Mouse (Mus musculus): ENCODE data around the gene Clasp2.
"Not testable (repeated sequence)": the region's sequence is repeated elsewhere in the genome, so short reads cannot be mapped to it uniquely, and the experiment has no call there.

Gene Clasp2

DNA sequence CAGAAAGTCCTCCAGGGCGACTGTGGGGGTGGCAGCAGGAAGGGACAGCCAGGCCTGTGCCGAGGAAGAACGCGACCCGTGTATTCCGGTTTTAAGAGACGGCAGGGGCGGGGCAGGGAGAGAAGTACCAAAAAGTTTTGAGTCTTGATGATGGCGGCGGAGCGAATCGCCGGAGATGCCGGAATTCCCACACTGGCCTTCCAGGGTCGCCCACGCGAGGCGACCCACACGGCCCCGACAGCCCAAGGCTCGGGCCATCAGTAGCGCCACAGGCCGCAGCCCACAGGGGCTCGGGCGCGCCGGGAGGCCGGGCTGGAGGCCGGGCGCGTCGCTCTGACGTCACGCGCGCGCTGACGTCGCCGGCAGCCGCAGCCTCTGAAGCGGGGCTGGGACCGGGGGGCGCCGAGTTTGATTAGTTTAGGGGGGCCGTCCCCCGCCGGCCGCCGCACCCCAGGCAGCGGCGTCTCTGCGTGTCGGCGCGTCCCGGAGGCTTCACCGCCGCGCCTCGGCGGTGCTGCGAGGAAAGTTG is at the start of gene Clasp2:
Gene Clasp2 (plus strand): TSS at position 366 of the 529 bp plus-strand sequence.
- in situ Hi-C loops (cut with MboI, MseI): no loop called here

DNA sequence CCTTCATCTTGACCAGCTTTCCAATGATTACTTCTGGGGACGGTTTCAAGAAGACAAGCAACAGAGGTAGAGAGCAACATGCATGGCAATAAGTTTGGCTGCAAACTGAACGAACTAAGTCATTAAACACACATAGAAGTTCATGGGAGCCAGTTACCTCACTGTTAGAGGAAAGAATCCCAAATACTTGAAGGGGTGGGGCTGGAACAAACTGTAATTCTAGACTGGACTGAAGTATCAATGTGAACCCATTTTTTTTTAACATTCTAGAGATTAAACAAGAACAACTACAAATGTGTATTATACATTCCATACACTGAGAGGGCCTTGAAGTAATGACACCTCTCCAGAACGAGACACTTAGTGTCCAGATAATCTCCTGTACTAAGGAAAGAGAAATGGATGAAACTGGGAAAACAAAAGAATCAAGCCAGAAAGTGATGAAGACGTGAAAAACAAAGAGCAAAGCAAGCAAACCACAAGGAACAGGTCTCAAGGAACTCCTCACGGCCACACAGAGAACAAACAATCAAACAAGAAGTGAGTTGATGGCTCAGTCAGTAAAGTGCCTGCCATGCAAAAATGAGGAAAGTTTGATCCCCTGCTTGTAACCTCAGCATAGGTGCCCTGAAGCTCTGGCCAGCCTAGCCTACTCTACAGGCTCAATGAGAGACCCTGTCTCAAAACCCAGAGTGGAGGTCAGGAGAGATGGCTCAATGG is 39.7 kb upstream of the Clasp2 start:
- in situ Hi-C loops (cut with MboI, MseI): no loop called here

DNA sequence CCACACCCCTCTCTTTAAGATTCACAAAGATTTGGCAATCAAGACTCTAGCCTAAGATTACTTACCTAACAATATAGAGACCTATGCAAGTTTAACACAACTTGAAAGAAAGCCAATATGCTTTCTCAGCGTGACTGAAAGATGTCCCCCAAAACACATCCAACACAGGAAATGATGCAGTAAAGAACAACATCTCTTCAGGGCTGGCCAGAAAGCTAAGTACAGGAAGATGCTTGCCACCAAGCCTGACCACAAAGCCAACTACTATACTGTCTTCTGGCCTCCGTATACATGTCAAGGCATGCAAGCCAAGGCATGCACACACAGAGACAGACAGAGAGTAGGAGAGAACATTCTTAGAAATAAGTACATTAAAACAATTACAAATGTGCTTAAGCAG is 35.2 kb upstream of the Clasp2 start:
- in situ Hi-C loops (cut with MboI, MseI): no loop called here

DNA sequence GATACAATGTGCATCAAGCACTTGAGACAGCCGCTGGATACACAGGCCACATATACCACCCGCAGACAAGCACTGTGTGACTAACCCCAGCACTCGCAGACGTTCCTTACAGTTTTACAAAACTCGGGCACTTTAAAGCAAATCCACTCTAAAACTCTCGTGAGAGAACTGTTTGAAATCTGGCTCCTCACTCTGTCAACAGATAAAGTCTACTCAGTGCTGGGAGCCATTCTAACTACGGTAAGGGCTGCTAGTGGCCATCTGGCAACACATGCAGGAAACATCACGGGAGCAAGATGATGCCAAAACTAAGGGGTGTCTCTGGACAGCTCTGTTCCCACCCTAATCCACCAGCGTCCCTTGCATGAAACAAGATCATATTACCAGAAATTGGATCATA is 34.4 kb upstream of the Clasp2 start:
- in situ Hi-C loops (cut with MboI, MseI): no loop called here

DNA sequence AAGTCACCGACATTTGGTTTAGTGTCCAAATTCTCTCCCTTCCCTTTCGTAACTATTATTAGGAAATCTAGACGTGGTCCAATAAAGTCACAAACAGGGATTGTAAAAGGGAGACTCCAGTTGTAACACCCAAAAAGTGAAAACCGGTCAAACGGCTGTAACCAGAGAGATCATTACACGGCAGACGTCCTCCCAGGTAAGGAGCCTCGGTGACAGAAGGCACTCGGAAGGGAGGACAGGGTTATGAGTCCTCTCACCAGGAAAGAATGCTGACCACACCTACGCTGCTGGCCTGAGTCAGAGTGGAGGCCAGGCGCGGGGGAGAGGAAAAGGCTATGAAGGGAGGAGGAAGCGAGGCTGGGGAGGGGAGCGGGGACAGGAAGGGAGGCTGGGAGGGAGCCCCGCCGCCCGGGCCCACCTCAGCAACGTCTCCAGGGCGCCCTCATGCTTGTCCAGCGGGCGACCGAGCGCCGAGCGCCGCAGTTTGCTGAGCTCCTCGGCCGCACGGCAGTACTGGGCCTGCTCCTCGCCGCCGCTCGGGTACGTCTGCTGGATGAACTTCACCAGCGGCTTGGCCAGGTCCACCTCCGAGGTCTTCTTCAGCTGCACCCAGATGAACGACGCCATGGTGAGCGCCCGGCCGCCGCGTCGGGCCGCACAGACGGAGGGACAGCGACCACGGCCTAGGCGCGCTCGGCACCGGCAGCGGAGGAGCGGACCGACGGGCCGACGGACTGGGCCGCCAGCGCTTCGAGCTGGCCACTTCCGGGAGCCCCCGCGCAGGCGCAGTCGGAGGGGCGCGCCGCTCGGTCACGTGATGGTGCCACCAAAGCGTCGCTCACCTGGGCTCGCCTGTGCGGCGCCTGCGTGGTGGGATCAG is 33.6 kb upstream of the Clasp2 start, which contains the start of gene Pdcd6ip:
Gene Pdcd6ip (minus strand): TSS at position 779 of the 880 bp plus-strand sequence.
- in situ Hi-C loops (cut with MboI, MseI): no loop called here

DNA sequence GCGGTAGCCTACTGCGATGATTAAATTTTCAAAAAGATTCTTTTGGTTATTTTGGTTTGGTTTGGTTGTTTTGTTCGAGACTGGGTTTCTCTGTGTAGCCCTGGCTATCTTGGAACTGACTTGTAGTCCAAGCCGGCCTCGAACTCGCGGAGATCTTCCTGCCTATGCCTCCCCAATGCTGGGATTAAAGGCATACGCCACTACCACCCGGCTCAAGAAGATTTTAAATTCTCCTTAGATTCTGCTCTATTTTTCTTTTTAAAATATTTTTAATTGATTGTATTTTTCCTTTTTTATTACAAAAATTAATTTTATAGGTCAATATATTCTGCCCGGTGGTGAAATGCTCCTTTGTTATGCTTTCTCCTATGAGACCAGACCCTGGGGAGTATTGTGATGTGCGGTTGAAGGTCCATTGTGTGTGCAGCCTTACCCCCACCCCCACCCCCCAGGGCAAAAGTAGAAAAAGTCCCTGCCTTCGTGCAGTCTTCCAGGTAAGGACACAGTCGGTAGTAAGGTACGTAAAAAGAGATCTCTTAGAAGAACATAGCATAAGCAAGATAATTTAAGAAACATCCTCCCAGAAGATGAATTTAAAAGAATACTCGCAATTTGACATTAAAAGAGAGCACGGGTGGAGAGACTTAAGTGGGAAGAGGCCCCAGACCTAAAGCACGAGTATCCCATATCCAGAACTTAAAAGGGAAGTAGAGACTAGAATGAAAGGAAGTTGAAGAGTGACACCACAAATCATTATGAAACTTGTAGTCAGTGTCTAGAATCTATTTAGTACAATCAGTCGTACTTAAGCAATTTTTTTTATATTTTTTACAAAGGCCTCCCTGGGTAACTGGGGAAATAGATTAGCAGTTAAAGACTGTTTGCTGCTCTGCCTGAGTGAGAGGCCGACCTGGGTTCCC is 32.7 kb upstream of the Clasp2 start:
- in situ Hi-C loops (cut with MboI, MseI): no loop called here

DNA sequence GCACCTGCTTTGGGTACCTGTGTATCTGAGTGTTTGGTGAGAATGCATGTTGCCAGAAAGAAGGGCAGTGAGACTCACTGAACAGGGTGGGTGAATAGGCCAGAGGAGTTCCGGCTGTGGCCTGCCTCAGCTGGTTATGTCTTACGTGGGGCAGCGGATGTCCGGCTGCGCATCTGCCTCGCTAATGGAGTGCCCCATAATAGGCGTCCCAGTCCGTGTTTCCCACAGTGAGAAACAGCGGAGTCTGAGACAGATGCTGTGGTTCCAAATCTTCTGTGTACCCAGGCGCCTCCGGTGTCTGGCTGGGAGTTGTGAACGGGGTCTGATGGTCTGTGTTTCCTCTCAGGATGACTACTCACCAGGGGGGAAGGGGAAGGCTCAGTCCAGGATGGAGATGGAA is 30.4 kb upstream of the Clasp2 start:
- in situ Hi-C loops (cut with MboI, MseI): no loop called here

DNA sequence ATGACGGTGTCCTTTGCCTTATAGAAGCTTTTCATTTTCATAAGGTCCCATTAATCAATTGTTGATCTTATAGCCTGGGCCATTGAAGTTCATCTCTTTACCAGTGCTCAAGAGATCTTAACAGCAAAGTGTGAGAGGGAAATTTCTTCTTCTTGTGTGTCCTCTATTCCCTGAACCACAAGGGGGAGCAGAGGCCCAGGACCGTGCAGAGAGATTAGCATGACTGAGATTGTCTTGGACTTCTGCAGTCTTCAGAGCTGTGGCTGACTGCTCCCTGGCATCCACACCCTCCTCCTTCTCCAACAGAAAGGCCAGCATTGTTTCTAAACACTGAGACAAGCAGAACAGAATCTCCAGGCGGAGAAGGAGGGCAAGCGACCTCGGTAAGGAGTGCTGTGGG is 22.2 kb upstream of the Clasp2 start:
- in situ Hi-C loops (cut with MboI, MseI): no loop called here

DNA sequence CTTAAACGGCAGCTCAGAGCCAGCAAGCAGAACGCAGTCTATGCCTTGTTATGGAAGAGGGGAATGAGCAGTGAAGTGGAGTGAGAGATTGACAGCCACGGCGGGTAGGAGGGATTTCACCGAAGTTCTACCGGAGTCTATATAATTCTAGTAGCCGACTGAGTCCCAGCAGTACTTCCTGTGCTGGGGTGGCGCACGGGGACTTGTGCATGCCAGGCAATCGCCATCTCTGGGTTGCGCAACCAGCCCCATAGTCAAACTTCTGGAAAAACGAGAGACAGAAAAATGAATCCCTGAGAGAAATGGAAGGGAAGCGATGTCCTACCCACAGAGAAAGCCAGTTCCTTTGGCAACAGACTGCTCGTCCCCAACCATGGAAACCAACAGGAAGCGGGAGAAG is 16.6 kb upstream of the Clasp2 start:
- in situ Hi-C loops (cut with MboI, MseI): no loop called here

DNA sequence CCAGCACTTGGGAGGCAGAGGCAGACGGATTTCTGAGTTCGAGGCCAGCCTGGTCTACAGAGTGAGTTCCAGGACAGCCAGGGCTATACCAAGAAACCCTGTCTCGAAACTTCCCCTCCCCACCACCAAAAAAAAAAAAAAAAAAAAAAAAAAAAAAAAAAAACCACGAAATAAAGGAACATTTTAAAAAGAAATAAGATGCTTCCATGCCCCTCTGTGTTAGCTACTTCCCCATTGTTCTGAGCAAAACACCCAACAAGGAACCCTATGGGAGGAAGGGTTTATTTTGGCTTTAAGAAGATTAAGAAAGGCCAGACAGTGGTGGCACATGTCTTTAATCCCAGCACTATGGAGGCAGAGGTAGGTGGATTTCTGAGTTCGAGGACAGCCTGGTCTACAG is 15.7 kb upstream of the Clasp2 start:
- in situ Hi-C loops (cut with MboI, MseI): not testable (repeated sequence)

DNA sequence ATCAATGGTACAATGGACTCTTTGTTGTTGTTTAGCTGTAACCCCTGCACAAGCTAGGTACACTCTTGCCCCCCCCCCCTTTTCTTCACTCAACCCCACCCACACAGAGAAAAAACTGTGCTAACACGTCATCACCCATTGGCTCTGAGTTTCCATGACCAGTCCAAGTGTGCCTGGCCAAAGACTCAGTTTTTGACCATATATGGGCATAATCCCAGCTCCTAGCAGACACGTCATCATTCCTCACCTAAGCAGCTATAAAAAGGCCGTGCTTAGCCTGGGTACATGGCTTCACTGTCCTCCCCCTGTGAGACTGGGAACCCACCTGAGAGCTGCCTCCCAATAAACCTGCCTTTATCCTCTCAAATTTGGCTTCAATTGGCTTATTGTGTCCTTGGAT is 15.1 kb upstream of the Clasp2 start:
- in situ Hi-C loops (cut with MboI, MseI): no loop called here

DNA sequence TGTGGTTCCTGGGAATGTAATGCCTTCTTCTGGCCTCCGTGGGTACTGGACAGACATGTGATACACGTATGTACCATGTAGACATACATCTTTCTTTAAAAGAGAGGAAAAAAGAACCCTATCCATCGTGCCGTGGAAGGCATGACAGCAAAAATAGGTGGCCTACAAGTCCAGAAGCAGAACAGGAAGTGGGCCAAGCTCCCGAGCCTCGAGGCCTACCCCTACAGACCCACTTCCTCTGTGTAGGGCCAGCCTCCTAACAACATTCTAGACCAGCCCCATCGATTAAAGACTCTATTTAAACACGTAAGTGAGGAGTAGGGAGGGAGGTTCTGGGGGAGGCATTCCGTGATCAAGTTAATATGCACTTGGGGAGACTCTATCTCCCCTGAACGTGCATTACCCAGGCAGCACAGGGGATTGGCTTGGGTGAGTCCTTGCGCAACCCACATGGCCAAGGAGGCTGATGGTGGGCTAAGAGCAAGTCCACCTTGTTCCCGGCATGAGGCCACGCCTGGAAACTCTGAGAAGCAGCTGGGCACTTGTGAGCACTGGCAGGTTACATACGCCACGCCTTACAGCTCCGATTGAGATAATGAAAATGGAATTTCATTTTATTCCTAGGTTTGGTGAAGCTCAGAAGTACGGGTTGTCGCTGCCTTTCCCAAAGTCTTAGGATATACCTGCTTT is 14.1 kb upstream of the Clasp2 start:
- in situ Hi-C loops (cut with MboI, MseI): no loop called here

DNA sequence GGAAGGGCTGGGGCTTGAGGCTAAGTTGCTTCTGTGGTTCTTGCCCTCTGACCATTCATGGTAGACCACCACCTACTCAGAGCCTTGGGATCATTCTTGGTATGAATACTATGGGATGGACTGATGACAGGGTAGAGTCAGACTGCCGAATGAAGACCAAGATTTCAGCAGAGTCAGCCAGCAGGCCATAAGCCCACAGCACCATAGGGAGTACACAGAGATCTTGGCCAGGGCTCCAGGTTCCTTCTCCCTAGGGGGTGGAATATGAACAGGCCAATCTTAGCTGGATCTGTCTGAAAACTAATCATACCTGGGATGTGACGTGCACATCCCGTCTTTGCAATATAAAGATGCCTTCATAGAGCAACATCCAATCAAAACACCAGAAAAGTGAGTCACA is 9.7 kb upstream of the Clasp2 start:
- in situ Hi-C loops (cut with MboI, MseI): no loop called here

DNA sequence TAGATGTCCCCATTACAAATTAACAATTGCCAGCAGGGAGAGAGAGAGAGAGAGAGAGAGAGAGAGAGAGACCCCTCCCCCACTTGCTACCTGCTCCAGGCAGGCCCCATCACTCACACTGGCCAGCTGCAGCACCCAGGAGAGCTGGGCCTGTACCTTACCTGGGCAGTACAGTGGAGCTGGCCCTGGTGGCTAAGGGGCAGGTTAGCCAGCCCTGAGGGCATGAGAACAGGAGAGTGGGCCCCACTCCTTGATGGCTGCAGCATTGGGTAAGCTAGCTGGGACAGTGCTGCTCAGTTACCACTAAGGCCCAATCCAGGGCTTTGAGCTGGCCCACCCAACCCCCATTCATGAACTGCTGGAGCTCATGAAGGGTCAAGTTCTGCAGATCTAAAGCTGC is 5.4 kb upstream of the Clasp2 start:
- in situ Hi-C loops (cut with MboI, MseI): no loop called here

DNA sequence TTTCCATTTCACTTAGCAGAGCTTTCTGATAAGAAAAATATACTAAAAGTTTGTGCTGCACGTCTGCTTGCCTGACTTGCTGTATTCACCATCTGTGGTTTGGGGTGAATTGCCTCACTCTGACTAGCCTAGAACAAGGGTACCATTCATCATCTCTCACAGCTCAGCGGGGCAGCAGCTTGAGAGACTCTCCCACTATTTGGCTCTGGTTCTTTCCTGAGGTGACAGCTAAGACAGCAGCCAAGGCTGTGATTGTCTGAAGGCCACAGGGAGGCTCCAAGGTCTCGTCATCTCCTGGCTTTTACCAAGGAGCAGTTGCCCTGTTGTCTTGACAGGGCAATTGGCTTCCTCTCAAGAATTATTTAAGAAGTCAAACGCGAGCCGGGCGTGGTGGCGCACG is 3.3 kb upstream of the Clasp2 start:
- in situ Hi-C loops (cut with MboI, MseI): no loop called here

DNA sequence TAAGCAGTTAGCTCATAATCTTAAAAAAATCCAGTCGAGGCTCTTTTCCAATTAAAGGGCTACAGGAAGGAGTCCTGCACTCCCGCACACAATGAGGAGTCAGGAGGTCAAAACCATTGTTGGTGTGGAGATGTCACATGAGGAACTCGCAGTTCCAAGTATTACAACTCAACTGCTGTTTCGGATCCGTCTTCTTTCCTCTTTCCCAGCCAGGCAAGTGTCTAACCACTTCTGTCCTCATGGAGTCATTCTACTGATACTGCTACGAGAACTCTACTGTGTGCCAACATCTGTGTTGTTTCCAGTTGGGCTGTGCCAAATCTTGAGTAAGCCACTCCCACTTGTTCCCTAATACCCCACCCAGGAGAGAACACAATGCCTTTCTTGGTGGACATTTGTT is 2.3 kb upstream of the Clasp2 start:
- in situ Hi-C loops (cut with MboI, MseI): no loop called here

DNA sequence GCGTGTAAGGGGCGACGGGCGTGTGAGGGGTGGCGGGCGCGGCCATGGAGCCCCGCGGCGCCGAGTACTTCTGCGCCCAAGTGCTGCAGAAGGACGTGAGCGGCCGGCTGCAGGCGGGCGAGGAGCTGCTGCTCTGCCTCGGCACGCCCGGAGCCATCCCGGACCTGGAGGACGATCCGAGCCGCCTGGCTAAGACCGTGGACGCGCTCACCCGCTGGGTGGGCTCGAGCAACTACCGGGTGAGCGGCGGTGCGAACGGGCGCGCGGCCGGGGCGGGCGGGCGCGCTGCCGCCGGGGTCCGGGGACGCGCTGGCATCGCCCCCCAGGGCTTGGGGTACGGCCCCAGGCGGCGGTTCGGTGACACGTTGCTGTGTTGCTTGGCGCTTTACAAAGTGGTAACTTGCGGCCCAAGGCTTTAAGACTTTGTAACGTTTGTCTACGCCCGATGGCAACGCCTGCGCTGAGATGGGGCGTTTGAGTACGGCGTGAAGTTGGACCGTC is 414 bp downstream of the Clasp2 start:
- in situ Hi-C loops (cut with MboI, MseI): no loop called here

DNA sequence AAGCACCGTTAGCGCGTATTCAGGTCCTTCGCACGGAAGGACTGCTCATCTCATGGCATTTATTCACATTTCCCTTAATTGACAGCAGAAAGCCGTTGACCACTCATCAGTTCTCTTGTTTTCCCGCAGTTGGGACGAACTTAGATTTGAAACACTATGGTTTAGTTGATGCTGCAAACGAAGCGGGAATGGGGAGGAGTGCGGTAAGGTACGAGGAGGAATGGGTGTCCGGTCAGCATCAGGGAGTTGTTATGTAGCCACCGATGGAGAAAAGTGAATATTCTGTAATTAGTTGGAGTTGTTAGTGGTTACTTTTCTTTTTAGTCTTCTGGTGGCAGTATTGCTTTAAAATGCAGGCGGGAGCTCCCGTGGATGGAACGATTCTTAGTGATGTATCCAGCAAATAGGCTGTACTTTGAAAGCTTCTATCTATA is 1.1 kb downstream of the Clasp2 start:
- in situ Hi-C loops (cut with MboI, MseI): no loop called here

DNA sequence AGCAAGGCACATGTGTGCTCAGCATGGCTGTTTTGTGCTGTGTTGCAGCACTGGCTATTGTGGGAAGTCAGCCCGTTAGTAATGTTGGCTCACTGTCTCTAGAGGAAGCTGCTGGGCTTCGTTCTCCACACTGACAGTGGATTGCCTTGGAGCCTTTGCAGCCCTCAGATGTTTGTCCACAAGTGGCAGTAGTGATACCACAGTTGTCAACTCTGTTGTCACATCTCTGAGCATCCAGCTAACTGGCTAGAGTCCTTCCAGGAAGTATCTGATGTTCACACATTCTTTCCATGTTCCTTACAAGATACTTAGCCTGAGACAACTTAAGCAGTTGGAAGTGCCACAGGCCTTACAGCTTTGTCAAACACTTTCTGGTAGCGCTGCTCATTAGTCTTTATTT is 2.0 kb downstream of the Clasp2 start:
- in situ Hi-C loops (cut with MboI, MseI): no loop called here

DNA sequence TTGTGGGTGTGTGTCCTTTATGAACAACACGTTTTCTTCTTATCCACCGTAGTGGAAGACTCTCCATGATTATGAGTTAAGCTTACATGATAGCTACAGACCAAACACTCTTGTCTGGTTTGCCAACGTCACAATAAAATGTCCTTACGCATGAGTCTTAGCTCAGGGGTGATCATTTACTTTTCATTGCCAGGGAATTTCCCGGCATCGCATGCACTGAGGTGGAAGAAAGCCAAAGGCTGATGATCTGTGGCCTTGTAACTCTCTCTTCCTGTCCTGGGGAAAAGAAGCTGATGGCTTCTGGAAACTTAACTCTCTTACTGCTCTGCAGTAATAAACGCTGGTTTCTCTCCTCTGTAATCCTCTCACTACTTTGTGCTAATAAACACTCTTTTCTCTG is 8.1 kb downstream of the Clasp2 start:
- in situ Hi-C loops (cut with MboI, MseI): no loop called here
